Mouse (Mus musculus) gonadal fat pad, adult 2 months (tissue): Measurements from ENCODE around the gene Uhrf1. TPM values are rescaled to one million over a fixed set of nuclear protein-coding genes. Genes with fewer than 3 reads are reported as not detected.
"Not testable (repeated sequence)": the region's sequence is repeated elsewhere in the genome, so short reads cannot be mapped to it uniquely, and the experiment has no call there.

ENCODE experiments used
- DNase-seq: peaks from one replicate; pipeline ENCODE4 v3.0.0-alpha.2; 2012; ENCODE audit warnings: low read depth
- polyA plus RNA-seq: library from polyadenylated mRNA; depleted of rRNA; stranded (reverse); fragments of >200 nt; gene quantifications from 2 replicates; pipeline ENCODE4 v1.2.3, GENCODE M21; 2012; rRNA removed

The Uhrf1 gene
- polyA plus RNA-seq: 4.8 and 8.0 TPM in 2 replicates

- DNase-seq: no peak
Measured at GRCm38 (mm10) chr17:56303160-56303846, at the start of gene Uhrf1. TSS of gene Uhrf1 (plus strand) at chr17:56303321.

DNA sequence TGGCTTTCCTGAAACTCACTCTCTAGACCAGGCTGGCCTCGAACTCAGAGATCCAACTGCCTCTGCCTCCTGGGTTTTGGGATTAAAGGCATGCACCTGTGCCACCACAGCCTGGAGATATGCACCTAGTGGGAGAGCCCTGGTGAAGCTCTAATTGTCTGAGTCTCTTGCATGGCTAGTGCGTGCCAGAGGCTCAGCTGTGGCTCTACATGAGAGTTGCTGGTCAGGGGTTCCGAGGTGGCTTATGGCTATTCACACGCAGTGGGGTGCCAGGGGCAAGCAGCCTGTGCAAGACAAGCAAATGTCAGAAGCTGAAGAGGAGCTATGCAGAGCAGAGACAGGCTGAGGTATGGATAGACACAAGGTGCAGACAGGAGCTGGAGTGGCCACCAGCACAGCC, 48.4 kb upstream of the Uhrf1 start:
- DNase-seq: no peak

DNA sequence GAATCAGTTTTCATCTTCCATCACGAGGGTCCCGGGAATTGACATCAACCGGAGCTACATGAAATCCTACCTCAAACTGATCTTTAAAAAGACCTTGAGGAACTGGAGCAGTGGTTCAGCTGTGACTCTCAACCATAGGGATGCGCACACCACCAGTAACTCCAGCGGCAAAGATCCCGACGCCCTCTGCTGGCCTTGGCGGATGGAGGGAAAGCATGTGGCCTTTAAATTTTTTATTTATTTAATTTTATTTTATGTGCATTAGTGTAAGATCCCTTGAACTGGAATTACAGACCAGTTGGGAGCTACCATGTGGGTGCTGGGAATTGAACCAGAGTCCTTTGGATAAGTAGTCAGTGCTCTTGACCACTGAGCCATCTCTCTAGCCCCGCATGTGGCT, 47.7 kb upstream of the Uhrf1 start:
- no peak for DNase-seq

DNA sequence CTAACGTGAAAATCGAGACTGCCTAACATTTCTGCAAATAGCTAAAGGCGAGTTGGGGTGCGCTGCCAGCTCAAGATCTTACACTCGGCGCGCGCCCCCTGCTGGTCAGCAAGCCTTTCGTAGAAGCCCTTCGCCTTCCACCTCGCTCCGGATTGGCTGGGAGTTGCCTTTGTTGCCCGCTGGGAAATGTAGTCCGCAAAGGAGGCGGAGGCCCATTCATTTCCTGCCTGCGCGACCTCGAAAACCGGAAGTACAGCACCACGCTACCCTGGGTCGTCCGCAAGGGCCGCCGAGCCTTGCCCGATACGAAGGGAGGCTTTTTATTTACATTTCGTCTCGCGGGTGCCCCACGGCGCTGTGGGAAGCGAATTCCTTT, 47.3 kb upstream of the Uhrf1 start:
- peak; percentile 77 for DNase-seq

DNA sequence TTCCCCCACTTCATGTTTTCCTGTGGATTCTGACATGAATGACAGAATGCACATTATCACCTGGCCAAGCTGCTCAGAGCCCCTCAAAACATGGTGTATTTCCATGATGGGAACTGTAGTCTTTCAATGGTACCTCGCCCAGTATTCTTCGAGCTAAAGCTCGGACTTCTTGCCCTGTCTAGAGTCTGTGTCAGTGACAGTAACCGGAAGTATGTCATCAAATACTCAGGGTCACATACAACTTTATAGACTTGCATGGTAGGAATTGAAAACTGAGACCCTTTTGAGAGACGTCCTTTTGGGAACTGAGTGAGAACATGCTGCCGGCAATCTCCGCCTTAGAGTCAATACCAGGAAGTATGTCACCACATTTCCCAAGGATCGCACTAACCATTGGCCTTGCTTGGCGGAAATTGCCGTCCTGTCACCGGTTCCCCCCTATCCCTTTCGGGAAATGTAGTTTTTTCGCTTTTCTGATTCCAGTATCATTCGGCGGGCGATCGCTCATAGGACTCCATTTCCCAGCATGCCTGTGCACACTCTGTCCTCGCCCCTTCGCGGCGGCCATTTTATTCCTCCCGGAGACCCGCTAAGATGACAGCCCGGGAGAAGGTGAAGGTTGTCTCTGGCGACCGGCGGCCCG, 46.8 kb upstream of the Uhrf1 start, which contains the start of gene Fem1a:
Gene Fem1a, plus strand, starts transcription at position 572 of the 643 bp plus-strand sequence.
- DNase-seq: peak; percentile 96

DNA sequence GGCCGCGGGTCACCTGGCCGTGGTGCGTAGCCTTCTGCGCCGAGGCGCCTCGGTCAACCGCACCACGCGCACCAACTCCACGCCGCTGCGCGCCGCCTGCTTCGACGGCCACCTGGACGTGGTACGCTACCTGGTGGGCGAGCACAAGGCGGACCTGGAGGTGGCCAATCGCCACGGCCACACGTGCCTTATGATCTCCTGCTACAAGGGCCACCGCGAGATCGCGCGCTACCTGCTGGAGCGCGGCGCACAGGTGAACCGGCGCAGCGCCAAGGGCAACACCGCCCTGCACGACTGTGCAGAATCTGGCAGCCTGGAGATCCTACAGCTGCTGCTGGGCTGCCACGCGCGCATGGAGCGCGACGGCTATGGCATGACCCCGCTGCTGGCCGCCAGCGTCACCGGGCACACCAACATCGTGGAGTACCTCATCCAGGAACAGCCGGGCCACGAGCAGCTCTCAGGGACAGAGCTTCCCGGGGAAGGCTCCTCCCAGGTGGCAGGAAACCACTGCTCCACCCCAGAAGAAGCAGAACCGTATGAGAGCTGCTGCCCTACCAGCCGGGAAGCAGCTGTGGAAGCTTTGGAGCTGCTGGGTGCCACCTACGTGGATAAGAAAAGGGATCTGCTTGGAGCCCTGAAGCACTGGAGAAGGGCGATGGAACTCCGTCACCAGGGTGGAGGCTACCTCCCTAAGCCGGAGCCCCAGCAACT, 45.8 kb upstream of the Uhrf1 start:
- no peak for DNase-seq

DNA sequence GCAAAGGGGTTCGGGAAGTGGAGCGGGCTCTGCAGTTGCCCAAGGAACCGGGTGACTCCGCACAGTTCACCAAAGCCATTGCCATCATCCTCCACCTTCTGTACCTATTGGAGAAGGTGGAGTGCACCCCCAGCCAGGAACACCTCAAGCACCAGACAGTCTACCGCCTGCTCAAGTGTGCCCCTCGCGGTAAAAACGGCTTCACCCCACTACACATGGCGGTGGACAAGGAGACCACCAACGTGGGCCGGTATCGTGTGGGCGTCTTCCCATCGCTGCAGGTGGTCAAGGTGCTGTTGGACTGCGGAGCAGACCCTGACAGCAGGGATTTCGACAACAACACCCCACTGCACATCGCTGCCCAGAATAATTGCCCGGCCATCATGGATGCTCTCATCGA, 44.9 kb upstream of the Uhrf1 start:
- not testable (repeated sequence) for DNase-seq

DNA sequence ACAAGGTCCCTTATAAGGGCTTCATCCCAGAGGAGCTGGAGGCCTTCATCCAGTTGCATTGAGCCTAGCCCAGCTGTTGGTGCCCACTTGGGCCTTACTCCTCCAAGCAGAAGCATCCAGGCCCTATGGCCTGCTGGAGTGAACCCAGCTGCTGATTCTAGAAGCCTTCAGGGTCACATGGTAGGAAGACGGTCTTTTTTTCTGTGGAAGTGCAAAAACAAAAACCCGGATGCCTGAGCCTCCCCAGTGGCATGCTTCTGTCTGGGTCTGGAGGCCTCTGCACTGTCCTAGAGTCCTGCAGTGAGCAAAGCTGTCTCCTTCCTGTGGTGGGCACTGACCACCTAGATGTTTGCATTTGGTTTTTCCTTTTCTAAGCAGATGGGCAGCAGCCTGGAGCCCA, 44.3 kb upstream of the Uhrf1 start:
- DNase-seq: not testable (repeated sequence)

DNA sequence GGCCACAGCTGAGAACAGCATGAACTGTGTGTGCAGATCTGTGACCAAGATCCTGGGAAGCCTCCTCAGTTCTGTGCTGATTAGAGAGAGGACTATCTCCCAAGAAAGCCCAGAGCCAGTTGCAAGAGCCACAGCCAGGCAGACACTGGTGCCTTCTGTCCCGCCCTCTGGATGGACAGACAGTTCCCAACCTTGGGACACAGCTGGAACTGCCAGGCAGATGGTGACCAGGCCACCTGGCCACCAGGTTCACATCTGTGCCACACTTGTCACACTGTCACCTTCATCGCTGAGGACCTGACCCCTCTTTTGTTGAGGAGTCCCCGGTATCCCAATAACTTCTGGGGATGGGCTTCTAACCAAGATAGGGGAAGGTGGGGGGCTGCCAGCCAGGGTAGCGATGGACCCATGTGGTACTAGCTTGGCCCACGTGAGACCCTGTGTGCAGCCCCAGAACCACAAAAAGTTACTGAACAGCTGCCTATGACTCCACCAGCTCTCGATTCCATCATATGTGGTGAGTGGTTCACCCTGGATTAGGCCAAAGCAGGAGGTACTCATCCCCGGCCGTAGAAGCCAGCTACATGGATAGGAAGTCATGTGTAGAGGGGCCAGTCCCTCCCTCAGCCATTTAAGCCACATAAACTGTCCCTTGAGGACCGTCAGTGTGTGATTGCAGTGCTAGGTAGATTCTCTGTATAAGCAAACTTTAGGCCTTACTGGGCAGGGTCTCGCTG, 43.7 kb upstream of the Uhrf1 start:
- DNase-seq: no peak

GRCm38 (mm10) chr17:56261166-56261565, 42.0 kb upstream of the Uhrf1 start:
- no peak for DNase-seq

DNA sequence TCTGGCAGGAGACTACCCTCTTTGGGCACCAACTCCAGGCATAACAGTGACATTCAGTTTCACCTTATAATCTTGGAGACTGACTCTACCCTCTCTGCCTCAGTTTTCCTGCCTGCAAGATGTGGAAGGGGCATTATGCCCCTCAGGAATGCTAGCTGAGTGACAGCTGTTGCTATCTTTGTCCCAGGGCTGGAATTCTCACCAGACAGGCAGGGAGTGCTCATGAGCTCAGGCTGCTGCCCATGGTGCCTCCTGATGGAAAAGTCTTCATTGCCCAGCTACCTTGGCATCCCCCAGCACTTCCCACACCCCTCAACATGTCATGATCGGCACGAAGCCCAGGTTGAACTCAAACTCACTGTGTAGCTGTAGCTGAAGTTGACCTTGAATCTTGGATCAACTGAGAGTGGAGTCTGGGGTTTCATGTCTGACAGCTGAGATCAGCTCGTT, 40.5 kb upstream of the Uhrf1 start:
- DNase-seq: no peak

- DNase-seq: no peak
Measured at GRCm38 (mm10) chr17:56264020-56264419, 39.1 kb upstream of the Uhrf1 start.

GRCm38 (mm10) chr17:56265011-56265410, 38.1 kb upstream of the Uhrf1 start:
- DNase-seq: no peak

DNA sequence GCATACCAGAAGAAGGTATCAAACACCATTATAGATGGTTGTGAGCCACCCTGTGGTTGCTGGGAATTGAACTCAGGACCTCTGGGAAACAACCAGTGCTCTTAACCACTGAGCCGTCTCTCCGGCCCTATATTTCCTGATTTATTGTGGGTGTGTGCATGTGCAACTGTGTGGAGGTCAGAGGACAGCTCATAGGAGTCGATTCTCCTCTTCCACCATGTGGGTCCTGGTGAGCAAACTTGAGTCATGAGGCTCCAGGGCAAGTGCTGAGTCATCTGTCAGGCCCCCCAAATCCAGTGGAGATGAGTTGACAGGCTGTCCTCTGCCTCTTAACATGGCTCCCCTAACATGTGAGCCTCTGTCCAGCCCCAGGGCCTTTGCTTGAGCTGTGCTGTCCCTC, 37.3 kb upstream of the Uhrf1 start:
- no peak for DNase-seq

- no peak for DNase-seq
Measured at GRCm38 (mm10) chr17:56266271-56266670, 36.9 kb upstream of the Uhrf1 start.

DNA sequence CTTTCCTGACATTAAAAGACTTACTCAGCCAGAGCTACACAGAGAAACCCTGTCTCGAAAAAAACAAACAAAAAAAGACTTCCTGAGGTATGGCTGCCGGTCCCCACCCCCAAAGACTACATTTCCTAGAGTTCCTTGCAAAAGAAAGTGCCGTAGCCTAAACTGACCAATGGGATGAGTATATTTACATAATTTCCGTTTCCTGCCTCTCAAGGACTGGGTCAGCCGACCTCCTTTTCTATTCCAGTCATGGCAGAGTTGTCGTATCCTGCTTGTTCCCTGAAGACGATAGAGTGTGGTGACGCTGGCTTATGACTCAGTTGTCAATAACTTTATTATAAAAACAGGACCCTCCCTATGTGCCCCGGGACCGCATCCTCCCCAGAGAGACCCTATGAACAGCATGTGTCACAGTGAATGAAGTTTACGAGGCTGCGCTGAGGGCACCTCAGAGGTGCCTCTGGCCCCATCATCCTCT, 33.9 kb upstream of the Uhrf1 start:
- no peak for DNase-seq

DNA sequence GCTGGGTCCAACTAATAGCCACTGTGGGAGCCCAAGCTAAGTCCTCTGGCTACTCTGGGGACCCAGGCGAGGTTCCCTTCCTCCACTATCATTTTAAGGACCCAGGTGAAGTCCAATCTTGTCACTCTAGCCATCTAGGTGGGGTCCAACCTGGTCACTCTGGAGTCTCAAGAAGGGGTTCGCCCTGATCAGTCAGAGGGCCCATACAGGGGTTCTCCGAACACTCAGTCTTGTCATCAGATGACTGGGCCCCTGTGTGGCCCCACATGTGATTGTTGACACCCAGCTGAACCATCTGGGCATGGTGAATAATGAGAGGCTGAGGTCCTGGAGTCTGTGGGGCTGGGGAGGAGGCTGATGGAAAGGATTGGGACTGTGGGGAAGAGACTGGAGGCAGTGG, 33.4 kb upstream of the Uhrf1 start:
- DNase-seq: no peak

- no peak for DNase-seq
Measured at GRCm38 (mm10) chr17:56271609-56272253, 31.4 kb upstream of the Uhrf1 start.

GRCm38 (mm10) chr17:56272644-56273043, 30.5 kb upstream of the Uhrf1 start:
- DNase-seq: no peak

DNA sequence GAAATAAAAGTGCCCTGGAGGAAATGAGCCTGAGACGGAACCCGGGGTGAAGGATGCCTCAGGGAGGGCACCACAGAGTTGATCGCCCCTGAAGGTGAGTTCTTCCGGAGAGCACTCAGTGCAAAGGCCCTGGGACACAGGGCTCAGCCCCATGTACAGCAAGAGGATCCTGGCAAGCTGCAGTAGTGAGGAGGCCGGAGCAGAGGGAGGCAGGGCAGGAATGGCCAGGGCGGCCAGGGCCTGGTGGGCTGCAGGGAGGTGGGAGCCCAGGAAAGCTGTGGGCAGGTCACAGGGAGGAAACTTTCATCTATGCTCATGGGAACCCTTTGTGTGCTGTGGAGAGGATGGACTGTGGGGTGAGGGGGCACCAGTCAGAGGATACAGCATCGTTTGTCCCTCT, 29.6 kb upstream of the Uhrf1 start:
- no peak for DNase-seq

- no peak for DNase-seq
Measured at GRCm38 (mm10) chr17:56273986-56274385, 29.1 kb upstream of the Uhrf1 start.
